In genomic region chr17:56472121-56472520, GRCm38 (mm10) we compare ENCODE assay signal across 8 mouse cellular contexts. TPM values are rescaled to one million over a fixed set of nuclear protein-coding genes. Genes with fewer than 3 reads are reported as not detected.
DNase-seq lines count a peak whose midpoint lies in the region; ATAC-seq lines count a peak whose summit lies in the region.

No protein-coding gene starts in this region.

- peaks cover 88% of the 10 kb centered on the region for H3K4me1 ChIP-seq in megakaryocyte, embryonic 14.5 days
- peaks cover 77% of the 10 kb centered on the region for H3K4me1 ChIP-seq in liver, embryonic 12.5 days

- WGBS in liver, embryonic 12.5 days (ENCODE audit: insufficient replicate concordance): 3% methylated on average over 16 of the region's 16 CpGs

- peak; percentile 67 to 78 for DNase-seq in adrenal gland, adult (ENCODE audit: inconsistent age in 2 of 2, low spot score in 1 of 2)
- no peak for DNase-seq in adrenal gland, adult 8-10 months
- DNase-seq in adipocyte (ENCODE audit: low spot score): no peak
- DNase-seq in right cerebral cortex, postnatal 14 days: no peak
- no peak for DNase-seq in cerebellum, adult 9-10 months

- ATAC-seq in megakaryocyte, adult 5-6 weeks (ENCODE audit: poor library complexity, severe bottlenecking): no peak
- no peak for ATAC-seq in liver, embryonic 12.5 days

- peak overlapping the region; percentile 71 for H3K4me2 ChIP-seq in liver, embryonic 12.5 days

- H3K9me3 ChIP-seq in megakaryocyte, embryonic 14.5 days: peaks cover 10% of the 10 kb centered on the region
- H3K9me3 ChIP-seq in liver, embryonic 12.5 days (replicated peaks): no peaks in the 10 kb centered on the region

- H3K27ac ChIP-seq in liver, embryonic 12.5 days: no peak overlapping the region

- H3K27me3 ChIP-seq in megakaryocyte, embryonic 14.5 days (replicated peaks): peaks cover 91% of the 10 kb centered on the region
- H3K27me3 ChIP-seq in liver, embryonic 12.5 days (replicated peaks): peaks cover 94% of the 10 kb centered on the region

- peak overlapping the region; percentile 95 for H3K4me3 ChIP-seq in megakaryocyte, embryonic 14.5 days (replicated peaks)
- peak overlapping the region; percentile 60; the same call in 1 of the 2 replicates for H3K4me3 ChIP-seq in liver, embryonic 12.5 days

- peaks cover 5% of the 10 kb centered on the region for H3K36me3 ChIP-seq in megakaryocyte, embryonic 14.5 days (replicated peaks; ENCODE audit: low read length)
- no peaks in the 10 kb centered on the region for H3K36me3 ChIP-seq in liver, embryonic 12.5 days

- no peak overlapping the region for H3K9ac ChIP-seq in liver, embryonic 12.5 days

RNA-seq across cellular contexts. Expression of gene Ptprs, which starts 4.2 kb away (rescaled TPM):
- total RNA-seq in adrenal gland, adult 8-10 months (2022): 100 to 1,000 TPM; 253 to 392 (median 313) TPM
- polyA plus RNA-seq in megakaryocyte, embryonic 14.5 days (2012; ENCODE audit: insufficient read depth, low replicate concordance): 24.6 and 26.9 TPM in 2 replicates
- 18.1 and 18.6 TPM in 2 replicates for total RNA-seq in megakaryocyte, adult 5-6 weeks (2015)
- total RNA-seq in megakaryocyte, adult 5-6 weeks (2017): 17.3 and 52.6 TPM in 2 replicates
- 19.3 and 21.2 TPM in 2 replicates for polyA plus RNA-seq in liver, embryonic 12.5 days (2016; fragmentation: Nextera tagmentation; extraction: Ambion mirVana)

RNA-seq across cellular contexts. Expression of gene Znrf4, which starts 40.1 kb away (rescaled TPM):
- not detected for total RNA-seq in adrenal gland, adult 8-10 months (2022)
- 0.22 TPM in 1 of 2 replicates, not detected in the other for polyA plus RNA-seq in megakaryocyte, embryonic 14.5 days (2012; ENCODE audit: insufficient read depth, low replicate concordance)
- not detected in 2 replicates for total RNA-seq in megakaryocyte, adult 5-6 weeks (2015)
- not detected in 2 replicates for total RNA-seq in megakaryocyte, adult 5-6 weeks (2017)
- polyA plus RNA-seq in liver, embryonic 12.5 days (2016; fragmentation: Nextera tagmentation; extraction: Ambion mirVana): not detected in 2 replicates

Comparison
In these comparisons a context has a peak if more than half of its experiments do, and no peak if none do; other contexts are left out.
1. DNase-seq: peak in adrenal gland, adult (2 of 2); none in adrenal gland, adult 8-10 months (single experiment), adipocyte (single experiment), right cerebral cortex, postnatal 14 days (single experiment) and cerebellum, adult 9-10 months (single experiment).
2. RNA of gene Ptprs, which starts 4.2 kb away (total RNA-seq): 253 to 392 TPM in adrenal gland, adult 8-10 months; 17.3 to 52.6 TPM in megakaryocyte, adult 5-6 weeks; every median in the first group is over 4 times any median in the second.